Mouse (Mus musculus) liver, postnatal 0 days (tissue): ENCODE results near the gene Gm28043.

Experiments
- CTCF ChIP-seq: sonication (generic); IDR thresholded peaks from 2 replicates; pipeline ENCODE4 v1.5.1; 2016; ENCODE audit warnings: antibody characterized with exemption, low read depth
- EP300 ChIP-seq: IDR thresholded peaks from 2 replicates; pipeline ENCODE4 v1.6.1; 2016; ENCODE audit warnings: antibody characterized with exemption, low read depth, mild to moderate bottlenecking

DNA sequence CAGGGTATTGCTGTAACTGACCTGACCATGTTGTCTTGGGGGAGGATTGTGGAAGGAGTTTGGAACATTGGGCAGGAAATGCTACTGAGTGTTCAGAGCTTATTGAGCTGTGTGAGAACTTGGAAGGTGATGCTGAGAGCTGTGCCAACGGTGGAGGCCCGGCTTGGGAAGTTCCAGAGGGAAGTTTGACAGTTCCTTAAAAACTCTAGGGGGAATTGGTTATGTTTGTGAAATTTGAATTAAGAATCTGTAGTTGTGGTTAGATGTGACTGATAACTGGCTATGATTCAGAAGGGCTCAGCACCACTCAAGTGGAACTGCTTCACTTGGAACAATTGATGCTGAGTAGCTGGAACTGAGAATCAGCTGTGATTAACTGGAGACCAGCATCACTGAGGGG is 56.3 kb downstream of the Gm28043 start:
- TF ChIP-seq CTCF (no peak), EP300 (no peak)
